ENCODE assay signal across 10 mouse cellular contexts in the genomic region with DNA sequence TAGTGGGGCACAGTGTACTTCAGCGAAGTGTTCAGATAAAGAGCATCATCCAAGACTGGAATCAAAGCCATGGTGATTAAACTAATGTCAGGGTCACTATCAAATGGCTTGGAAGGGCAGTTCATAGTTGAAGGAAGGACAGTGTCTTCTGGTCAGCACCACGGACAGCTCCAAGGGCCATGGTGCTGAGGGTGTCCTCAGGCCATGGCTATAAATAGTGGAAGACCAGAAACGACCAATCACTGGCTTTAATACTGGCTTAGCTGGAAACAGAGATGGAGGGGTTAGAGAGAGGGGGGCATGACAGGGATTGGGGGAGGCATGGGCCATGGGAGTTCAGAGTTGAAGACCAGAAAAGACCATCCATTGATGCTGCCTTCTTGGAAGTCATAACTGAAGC.
DNase-seq lines count a peak whose midpoint lies in the region; ATAC-seq and TF ChIP-seq lines count a peak whose summit lies in the region.
"Had no signal": no experiment of that assay in that cellular context is flagged by ENCODE, and none has a peak within 500 bp of the region (broad histone marks: within the 10 kb centered on the region; RNA-seq: fewer than 3 reads in every experiment).

No protein-coding gene starts in this region.

- no peak for TF ChIP-seq CTCF in heart, adult 2 months (IDR thresholded peaks at IDR 0.05)
- no peak for TF ChIP-seq CTCF in liver, embryonic 14.5 days (IDR thresholded peaks at IDR 0.05; ENCODE audit: low read depth)
- TF ChIP-seq CTCF in stomach, postnatal 0 days (IDR thresholded peaks at IDR 0.05; ENCODE audit: low read depth): no peak
- TF ChIP-seq CTCF in cerebellum, adult 2 months (IDR thresholded peaks at IDR 0.05; ENCODE audit: borderline replicate concordance, insufficient read depth, low read depth, low read length): no peak

- no peaks in the 10 kb centered on the region for H3K79me2 ChIP-seq in heart, adult 2 months (replicated peaks; ENCODE audit: control insufficient read depth, insufficient read depth, low read length)

- H3K27me3 ChIP-seq in heart, adult 2 months (ENCODE audit: control insufficient read depth, insufficient read depth, low read length): no peaks in the 10 kb centered on the region
- H3K27me3 ChIP-seq in heart, embryonic 12.5 days (replicated peaks): no peaks in the 10 kb centered on the region
- no peaks in the 10 kb centered on the region for H3K27me3 ChIP-seq in liver, embryonic 14.5 days (ENCODE audit: control insufficient read depth, insufficient read depth, low read length)
- H3K27me3 ChIP-seq in stomach, postnatal 0 days (ENCODE audit: control insufficient read depth, insufficient read depth, low read length): no peaks in the 10 kb centered on the region
- H3K27me3 ChIP-seq in cerebellum, adult 2 months (ENCODE audit: control insufficient read depth, insufficient read depth, low read length): no peaks in the 10 kb centered on the region
- H3K27me3 ChIP-seq: hindbrain, embryonic 15.5 days; Patski had no signal

- H3K4me1 ChIP-seq in heart, adult 2 months (ENCODE audit: control insufficient read depth, insufficient read depth, low read length): no peaks in the 10 kb centered on the region
- no peaks in the 10 kb centered on the region for H3K4me1 ChIP-seq in heart, embryonic 12.5 days (replicated peaks)
- H3K4me1 ChIP-seq in liver, embryonic 14.5 days (replicated peaks; ENCODE audit: control insufficient read depth in 2 of 2, insufficient read depth in 2 of 2, low read length in 1 of 2): no peaks in the 10 kb centered on the region
- H3K4me1 ChIP-seq in stomach, postnatal 0 days (replicated peaks; ENCODE audit: control insufficient read depth, insufficient read depth): no peaks in the 10 kb centered on the region
- no peaks in the 10 kb centered on the region for H3K4me1 ChIP-seq in cerebellum, adult 2 months (ENCODE audit: control insufficient read depth, insufficient read depth, low read length)

- H3K9me3 ChIP-seq in heart, embryonic 12.5 days (replicated peaks): peaks cover 7% of the 10 kb centered on the region
- H3K9me3 ChIP-seq in liver, embryonic 14.5 days (ENCODE audit: control insufficient read depth, low read length): no peaks in the 10 kb centered on the region
- no peaks in the 10 kb centered on the region for H3K9me3 ChIP-seq in stomach, postnatal 0 days (ENCODE audit: control insufficient read depth, low read length)
- H3K9me3 ChIP-seq: hindbrain, embryonic 15.5 days had no signal

- no peak overlapping the region for H3K9ac ChIP-seq in heart, adult 2 months (ENCODE audit: low read depth, low read length)
- no peak overlapping the region for H3K9ac ChIP-seq in heart, embryonic 12.5 days
- H3K9ac ChIP-seq in liver, embryonic 14.5 days (replicated peaks): no peak overlapping the region
- H3K9ac ChIP-seq in stomach, postnatal 0 days (ENCODE audit: low read length): no peak overlapping the region
- H3K9ac ChIP-seq: hindbrain, embryonic 15.5 days had no signal

- H3K4me2 ChIP-seq in heart, embryonic 12.5 days: no peak overlapping the region
- no peak overlapping the region for H3K4me2 ChIP-seq in liver, embryonic 14.5 days (ENCODE audit: low read depth)
- no peak overlapping the region for H3K4me2 ChIP-seq in stomach, postnatal 0 days (replicated peaks; ENCODE audit: low read depth)
- H3K4me2 ChIP-seq: hindbrain, embryonic 15.5 days had no signal

- no peaks in the 10 kb centered on the region for H3K36me3 ChIP-seq in heart, adult 2 months (ENCODE audit: control insufficient read depth, insufficient read depth, low read length)
- H3K36me3 ChIP-seq in heart, embryonic 12.5 days: no peaks in the 10 kb centered on the region
- H3K36me3 ChIP-seq in liver, embryonic 14.5 days (replicated peaks; ENCODE audit: control insufficient read depth, insufficient read depth, low read depth): no peaks in the 10 kb centered on the region
- H3K36me3 ChIP-seq in stomach, postnatal 0 days (ENCODE audit: control insufficient read depth, insufficient read depth, low read length): no peaks in the 10 kb centered on the region
- H3K36me3 ChIP-seq: hindbrain, embryonic 15.5 days had no signal

- H3K27ac ChIP-seq in heart, adult 2 months: no peak overlapping the region
- no peak overlapping the region for H3K27ac ChIP-seq in heart, embryonic 12.5 days (ENCODE audit: poor library complexity, severe bottlenecking)
- no peak overlapping the region for H3K27ac ChIP-seq in liver, embryonic 14.5 days
- no peak overlapping the region for H3K27ac ChIP-seq in stomach, postnatal 0 days (replicated peaks)
- H3K27ac ChIP-seq in cerebellum, adult 2 months (ENCODE audit: insufficient read depth, low read length): no peak overlapping the region

- TF ChIP-seq EP300 in heart, adult 2 months (IDR thresholded peaks at IDR 0.05; ENCODE audit: insufficient read depth, low read depth, low read length): no peak
- TF ChIP-seq EP300 in liver, embryonic 14.5 days (IDR thresholded peaks at IDR 0.05; ENCODE audit: low read depth): no peak
- no peak for TF ChIP-seq EP300 in stomach, postnatal 0 days (optimal IDR thresholded peaks at IDR 0.05)

- ATAC-seq in heart, embryonic 12.5 days (ENCODE audit: insufficient number of reproducible peaks, low FRiP score): no peak
- ATAC-seq in liver, embryonic 14.5 days (ENCODE audit: insufficient read depth): no peak
- no peak for ATAC-seq in stomach, postnatal 0 days (ENCODE audit: low FRiP score, low TSS enrichment)
- ATAC-seq: Patski had no signal

- 9% methylated on average over 3 of the region's 3 CpGs for WGBS in heart, adult 2 months
- WGBS in heart, embryonic 12.5 days: 12% methylated on average over 3 of the region's 3 CpGs
- 8% methylated on average over 3 of the region's 3 CpGs for WGBS in liver, embryonic 14.5 days (ENCODE audit: insufficient replicate concordance)
- 12% methylated on average over 3 of the region's 3 CpGs for WGBS in stomach, postnatal 0 days
- WGBS in cerebellum, adult 2 months: 43% methylated on average over 3 of the region's 3 CpGs

- peak; percentile 36 to 59 for DNase-seq in heart, adult 2 months
- peak; percentile 89 for DNase-seq in adrenal gland, postnatal 10 days
- DNase-seq in heart, postnatal 36 days: peak; percentile 50 to 64
- peak; percentile 6 to 19 (median 10) for DNase-seq in liver, embryonic 14.5 days (ENCODE audit: low read depth in 3 of 3, low spot score in 3 of 3)
- DNase-seq in stomach, postnatal 0 days (ENCODE audit: low spot score): peak; percentile 64
- no peak for DNase-seq in left cerebral cortex, postnatal 25 days (ENCODE audit: low spot score in 2 of 2)
- no peak for DNase-seq in cerebellum, adult 2 months

- no peak for TF ChIP-seq POLR2A in heart, adult 2 months (IDR thresholded peaks at IDR 0.05; ENCODE audit: insufficient read depth, low read depth, low read length)
- no peak for TF ChIP-seq POLR2A in cerebellum, adult 2 months (IDR thresholded peaks at IDR 0.05; ENCODE audit: borderline replicate concordance, insufficient read depth, low read length)

- intact Hi-C loops in heart, adult 2 months (cut with DNase I): loop anchor here (10.0 kb wide), 1 partner anchor 175 kb away; no protein-coding TSS in a partner anchor
- intact Hi-C loops in heart, postnatal 36 days (cut with DNase I): no loop called here
- intact Hi-C loops in left cerebral cortex, postnatal 25 days (cut with DNase I): no loop called here

- H3K4me3 ChIP-seq in heart, adult 2 months: no peak overlapping the region
- H3K4me3 ChIP-seq in heart, embryonic 12.5 days: no peak overlapping the region
- H3K4me3 ChIP-seq in liver, embryonic 14.5 days (ENCODE audit: insufficient read depth in 1 of 2, low read depth in 2 of 2, low read length in 2 of 2): no peak overlapping the region
- no peak overlapping the region for H3K4me3 ChIP-seq in stomach, postnatal 0 days (ENCODE audit: low read depth, low read length)
- no peak overlapping the region for H3K4me3 ChIP-seq in cerebellum, adult 2 months (replicated peaks; ENCODE audit: insufficient read depth, low read depth, low read length)
- H3K4me3 ChIP-seq: hindbrain, embryonic 15.5 days had no signal

Comparison
In these comparisons a context has a peak if more than half of its experiments do, and no peak if none do; other contexts are left out.
1. DNase-seq: peak in heart, adult 2 months (2 of 2), adrenal gland, postnatal 10 days (single experiment), heart, postnatal 36 days (2 of 2), liver, embryonic 14.5 days (3 of 3) and stomach, postnatal 0 days (single experiment); none in left cerebral cortex, postnatal 25 days (0 of 2) and cerebellum, adult 2 months (0 of 2).